Mouse (Mus musculus) CH12.LX (cell line): ENCODE data around the gene Zfp184. TPM values are rescaled to one million over a fixed set of nuclear protein-coding genes. Genes with fewer than 3 reads are reported as not detected.

Experiments used
- DNase-seq: peaks from one replicate; pipeline ENCODE4 v3.0.0-alpha.2; 2013; ENCODE audit errors: extremely low read depth
- H3K27ac ChIP-seq: 2 replicates; pipeline ENCODE4 v1.5.1; 2012; ENCODE audit warnings: low read depth, mild to moderate bottlenecking, control low read depth, moderate library complexity; ENCODE audit not compliant: insufficient read depth
- H3K27me3 ChIP-seq: replicated peaks from 2 replicates; pipeline ENCODE3; 2012; ENCODE audit warnings: inconsistent platforms
- H3K36me3 ChIP-seq, 2 experiments: replicated peaks in 1 of 2; 2 replicates each; pipeline versions ENCODE3 to v1.6.1; 2012; ENCODE audit warnings: inconsistent platforms in 1 of 2, low read length in 1 of 2, mild to moderate bottlenecking in 1 of 2, mixed read lengths in 1 of 2, moderate library complexity in 1 of 2; ENCODE audit not compliant: control insufficient read depth in 1 of 2, insufficient read depth in 1 of 2
- H3K4me1 ChIP-seq, 2 experiments: 2 replicates each; pipeline ENCODE4 v1.6.1; 2012; ENCODE audit warnings: inconsistent platforms in 1 of 2, moderate library complexity in 1 of 2; ENCODE audit not compliant: insufficient read depth in 2 of 2, control insufficient read depth in 1 of 2
- H3K4me2 ChIP-seq: 2 replicates; pipeline ENCODE4 v1.6.1; 2012; ENCODE audit warnings: low read depth, mild to moderate bottlenecking, control low read depth; ENCODE audit not compliant: poor library complexity, insufficient read depth, severe bottlenecking
- H3K4me3 ChIP-seq, 3 experiments: fragments of 150-350 bp in 1 of 3; sonication (generic) in 1 of 3; replicated peaks in 1 of 3; 2 replicates each; pipeline versions ENCODE3 to v1.5.1; 2011 to 2012; ENCODE audit warnings: low read depth in 2 of 3, low read length in 2 of 3, mild to moderate bottlenecking in 2 of 3, moderate library complexity in 2 of 3, control low read depth in 1 of 3, improper control_type of control experiment in 1 of 3, inconsistent platforms in 1 of 3, mixed read lengths in 1 of 3; ENCODE audit not compliant: poor library complexity in 1 of 3
- H3K79me2 ChIP-seq: replicated peaks from 2 replicates; pipeline ENCODE4 v1.6.1; 2012; ENCODE audit warnings: mild to moderate bottlenecking, moderate library complexity; ENCODE audit not compliant: control insufficient read depth, poor library complexity, insufficient read depth, severe bottlenecking; ENCODE audit errors: extremely low read depth
- H3K9ac ChIP-seq: 2 replicates; pipeline ENCODE4 v1.6.1; 2012; ENCODE audit warnings: low read depth, mild to moderate bottlenecking, control low read depth, moderate library complexity; ENCODE audit not compliant: insufficient read depth
- H3K9me3 ChIP-seq: replicated peaks from 2 replicates; pipeline ENCODE3; 2012; ENCODE audit warnings: low read length, inconsistent platforms, mixed read lengths
- BHLHE40 ChIP-seq: IDR thresholded peaks from 2 replicates; pipeline ENCODE4 v1.6.1; 2011; ENCODE audit warnings: mild to moderate bottlenecking, low read depth, low read length, improper control_type of control experiment
- CHD1 ChIP-seq: IDR thresholded peaks from 2 replicates; pipeline ENCODE4 v1.6.1; 2012; ENCODE audit warnings: low read depth, low read length, improper control_type of control experiment, inconsistent platforms
- CHD2 ChIP-seq: IDR thresholded peaks from 2 replicates; pipeline ENCODE4 v1.6.1; 2011; ENCODE audit warnings: low read length, improper control_type of control experiment
- E2F4 ChIP-seq: IDR thresholded peaks from 2 replicates; pipeline ENCODE4 v1.6.1; 2011; ENCODE audit warnings: low read depth, low read length, improper control_type of control experiment; ENCODE audit not compliant: insufficient replicate concordance
- ELF1 ChIP-seq: IDR thresholded peaks from 2 replicates; pipeline ENCODE4 v1.6.1; 2014; ENCODE audit warnings: low read depth, mild to moderate bottlenecking, inconsistent platforms, low read length, improper control_type of control experiment
- EP300 ChIP-seq: IDR thresholded peaks from 2 replicates; pipeline ENCODE4 v1.6.1; 2011; ENCODE audit warnings: low read length, improper control_type of control experiment
- GABPA ChIP-seq: IDR thresholded peaks from 2 replicates; pipeline ENCODE4 v1.6.1; 2012; ENCODE audit warnings: low read depth, low read length, improper control_type of control experiment, inconsistent platforms; ENCODE audit not compliant: insufficient replicate concordance
- HCFC1 ChIP-seq: IDR thresholded peaks from 2 replicates; pipeline ENCODE4 v1.6.1; 2012; ENCODE audit warnings: low read depth, mild to moderate bottlenecking, inconsistent platforms, low read length, improper control_type of control experiment
- IRF4 ChIP-seq: IDR thresholded peaks from 2 replicates; pipeline ENCODE4 v1.6.1; 2014; ENCODE audit warnings: low read depth, mild to moderate bottlenecking, inconsistent platforms, low read length, improper control_type of control experiment
- JUN ChIP-seq: IDR thresholded peaks from 2 replicates; pipeline ENCODE4 v1.6.1; 2011; ENCODE audit warnings: low read depth, mild to moderate bottlenecking, low read length, improper control_type of control experiment, moderate library complexity; ENCODE audit not compliant: insufficient read depth
- JUND ChIP-seq: conservative IDR thresholded peaks from 2 replicates; pipeline ENCODE4 v1.6.1; 2011; ENCODE audit warnings: low read depth, low read length, improper control_type of control experiment
- KAT2A ChIP-seq: IDR thresholded peaks from 2 replicates; pipeline ENCODE4 v1.6.1; 2012; ENCODE audit warnings: low read length, improper control_type of control experiment, inconsistent platforms; ENCODE audit not compliant: insufficient replicate concordance
- MAFK ChIP-seq: IDR thresholded peaks from 2 replicates; pipeline ENCODE4 v1.6.1; 2011; ENCODE audit warnings: low read length, improper control_type of control experiment; ENCODE audit not compliant: insufficient replicate concordance
- MAX ChIP-seq: IDR thresholded peaks from 2 replicates; pipeline ENCODE4 v1.6.1; 2011; ENCODE audit warnings: low read length, improper control_type of control experiment
- MAZ ChIP-seq: IDR thresholded peaks from 2 replicates; pipeline ENCODE4 v1.6.1; 2012; ENCODE audit warnings: low read depth, mild to moderate bottlenecking, inconsistent platforms, low read length, improper control_type of control experiment, moderate library complexity
- MEF2A ChIP-seq: IDR thresholded peaks from 2 replicates; pipeline ENCODE4 v1.6.1; 2014; ENCODE audit warnings: low read depth, mild to moderate bottlenecking, inconsistent platforms, low read length, improper control_type of control experiment, borderline replicate concordance
- MXI1 ChIP-seq: IDR thresholded peaks from 2 replicates; pipeline ENCODE4 v1.6.1; 2011; ENCODE audit warnings: mild to moderate bottlenecking, low read depth, low read length, improper control_type of control experiment
- MYC ChIP-seq: IDR thresholded peaks from 2 replicates; pipeline ENCODE4 v1.6.1; 2011; ENCODE audit warnings: low read depth, mild to moderate bottlenecking, improper control_type of control experiment, low read length
- NELFE ChIP-seq: IDR thresholded peaks from 2 replicates; pipeline ENCODE4 v1.6.1; 2011; ENCODE audit warnings: low read depth, low read length, improper control_type of control experiment
- NRF1 ChIP-seq: IDR thresholded peaks from 2 replicates; pipeline ENCODE4 v1.6.1; 2014; ENCODE audit warnings: low read depth, mild to moderate bottlenecking, inconsistent platforms, low read length, improper control_type of control experiment, moderate library complexity
- PAX5 ChIP-seq: IDR thresholded peaks from 2 replicates; pipeline ENCODE4 v1.6.1; 2012; ENCODE audit warnings: low read length, inconsistent platforms, mixed read lengths
- POLR2A ChIP-seq: IDR thresholded peaks from 2 replicates; pipeline ENCODE4 v1.6.1; 2011; ENCODE audit warnings: low read depth, mild to moderate bottlenecking, improper control_type of control experiment, low read length
- POLR2AphosphoS2 ChIP-seq: IDR thresholded peaks from 2 replicates; pipeline ENCODE4 v1.6.1; 2011; ENCODE audit warnings: low read depth, low read length, improper control_type of control experiment
- RAD21 ChIP-seq: IDR thresholded peaks from 2 replicates; pipeline ENCODE4 v1.6.1; 2011; ENCODE audit warnings: low read depth, mild to moderate bottlenecking, low read length, improper control_type of control experiment, moderate library complexity
- SIN3A ChIP-seq: IDR thresholded peaks from 2 replicates; pipeline ENCODE4 v1.6.1; 2012; ENCODE audit warnings: low read length, improper control_type of control experiment, inconsistent platforms
- TBP ChIP-seq: conservative IDR thresholded peaks from 2 replicates; pipeline ENCODE4 v1.6.1; 2011; ENCODE audit warnings: low read depth, low read length, improper control_type of control experiment
- TCF12 ChIP-seq: IDR thresholded peaks from 2 replicates; pipeline ENCODE4 v1.6.1; 2014; ENCODE audit warnings: low read depth, mild to moderate bottlenecking, inconsistent platforms, low read length, improper control_type of control experiment
- UBTF ChIP-seq: IDR thresholded peaks from 2 replicates; pipeline ENCODE4 v1.6.1; 2012; ENCODE audit warnings: low read depth, mild to moderate bottlenecking, inconsistent platforms, low read length, improper control_type of control experiment, moderate library complexity
- USF1 ChIP-seq: IDR thresholded peaks from 2 replicates; pipeline ENCODE4 v1.6.1; 2014; ENCODE audit warnings: low read depth, mild to moderate bottlenecking, inconsistent platforms, low read length, improper control_type of control experiment
- ZC3H11A ChIP-seq: IDR thresholded peaks from 2 replicates; pipeline ENCODE4 v1.6.1; 2012; ENCODE audit warnings: low read depth, mild to moderate bottlenecking, inconsistent platforms, low read length, improper control_type of control experiment
- ZKSCAN1 ChIP-seq: IDR thresholded peaks from 2 replicates; pipeline ENCODE4 v1.6.1; 2012; ENCODE audit warnings: low read depth, inconsistent platforms, low read length, improper control_type of control experiment, borderline replicate concordance
- ZNF384 ChIP-seq: IDR thresholded peaks from 2 replicates; pipeline ENCODE4 v1.6.1; 2012; ENCODE audit warnings: low read depth, low read length, improper control_type of control experiment, inconsistent platforms
- dilution Hi-C: fragments of 300-500 bp; cut with MboI; formaldehyde crosslinking; loops from 2 replicates; pipeline ENCODE4 v1.14.3; 2020; ENCODE audit warnings: low sequenced_read_pairs; ENCODE audit not compliant: extremely low pct_unique_long_range_greater_than_20kb, extremely low pct_ligation_motif_present
- in situ Hi-C: fragments of 300-500 bp; cut with MboI; formaldehyde crosslinking; loops from 3 replicates; pipeline ENCODE4 v1.14.3; 2019; ENCODE audit warnings: low sequenced_read_pairs, low pct_ligation_motif_present, low pct_unique_long_range_greater_than_20kb, mixed read lengths
- polyA plus RNA-seq: library from polyadenylated mRNA; unstranded; fragments of >175 nt; gene quantifications from 2 replicates; pipeline ENCODE4 v1.2.1, GENCODE M21; 2012; ENCODE audit warnings: low read depth; ENCODE audit not compliant: insufficient read length
- total RNA-seq, 2 experiments: library from RNA; depleted of rRNA; stranded (reverse); fragments of 300-350 nt in 1 of 2; fragments of >200 nt in 1 of 2; gene quantifications; 2 replicates each; pipeline ENCODE4 v1.2.3; 2012 to 2014

The Zfp184 gene
- total and polyA plus RNA-seq, 3 experiments, result 0.79 to 3.1 (median 2.0) TPM

DNA sequence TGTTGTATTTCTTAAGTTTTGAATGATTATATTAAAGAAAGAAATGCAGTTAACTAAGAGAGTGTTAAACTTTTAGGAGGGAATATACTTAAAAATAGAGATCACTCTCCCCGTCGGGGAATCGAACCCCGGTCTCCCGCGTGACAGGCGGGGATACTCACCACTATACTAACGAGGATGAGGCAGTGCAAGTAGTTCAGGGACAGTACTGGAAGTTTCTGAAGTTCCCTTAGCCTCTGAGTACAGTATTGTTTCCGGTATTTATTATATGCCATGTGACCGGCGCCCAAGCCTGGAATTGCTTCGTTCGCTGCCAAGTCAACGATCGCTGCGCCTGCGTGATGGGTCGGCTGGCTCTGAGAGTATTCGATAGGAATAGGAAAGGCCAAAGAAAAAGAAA is 4.7 kb upstream of the Zfp184 start (continued):
- TF ChIP-seq CHD1 (no peak), USF1 (peak; percentile 63; the same call in 1 of the 2 replicates), JUND (no peak), NELFE (no peak), TBP (peak; percentile 100), PAX5 (no peak), NRF1 (peak; percentile 76), E2F4 (peak; percentile 74; the same call in 1 of the 2 replicates), JUN (no peak), POLR2AphosphoS2 (no peak), MAX (0 out of 2 replicates have a peak, but pooled peaks have one; percentile 40), MAZ (no peak), ZC3H11A (no peak), POLR2A (no peak), MEF2A (no peak)

DNA sequence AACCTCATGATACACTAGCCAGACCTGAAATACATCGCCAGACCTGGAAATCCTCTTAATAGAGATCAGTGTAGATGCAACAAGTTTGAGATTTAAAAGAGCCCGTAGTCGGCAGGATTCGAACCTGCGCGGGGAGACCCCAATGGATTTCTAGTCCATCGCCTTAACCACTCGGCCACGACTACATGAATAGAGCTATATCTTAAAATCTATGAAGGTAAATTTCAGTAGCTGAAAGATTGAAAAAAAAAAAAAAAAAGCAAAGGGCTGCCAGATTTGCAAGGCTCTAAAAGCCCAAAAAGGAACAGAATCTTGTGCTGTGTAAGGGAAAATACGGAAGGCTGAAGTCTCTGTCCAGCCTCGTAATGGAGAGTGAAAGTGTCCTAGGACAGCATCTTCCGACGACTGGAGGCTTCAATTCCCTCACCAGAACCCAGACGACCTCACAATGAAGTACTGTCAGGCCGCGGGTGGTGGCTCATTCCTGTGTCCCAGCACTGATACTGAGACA is 4.0 kb upstream of the Zfp184 start:
- peaks cover 3 to 23% of the 10 kb centered on the region in 2 experiments; a peak in 2 of 4 replicates for H3K4me1 ChIP-seq
- peaks cover 5% of the 10 kb centered on the region for H3K9me3 ChIP-seq
- peaks cover 6% of the 10 kb centered on the region for H3K27me3 ChIP-seq
- 0 out of 2 replicates have a peak, but pooled peaks have one; percentile 41 for TF ChIP-seq KAT2A
- no peak for TF ChIP-seq NELFE
- TF ChIP-seq UBTF, result no peak
- peak; percentile 98 for TF ChIP-seq ZNF384
- TF ChIP-seq ZKSCAN1, result no peak
- no peak for TF ChIP-seq BHLHE40
- no peak for TF ChIP-seq GABPA
- TF ChIP-seq TBP, result peak; percentile 99
- no peak for TF ChIP-seq ZC3H11A
- TF ChIP-seq SIN3A, result no peak
- no peak for TF ChIP-seq CHD2
- no peak for TF ChIP-seq POLR2A
- TF ChIP-seq EP300, result no peak
- TF ChIP-seq E2F4, result no peak
- no peak for TF ChIP-seq CHD1
- no peak for TF ChIP-seq USF1
- TF ChIP-seq JUND, result no peak
- no peak for TF ChIP-seq MYC
- no peak for TF ChIP-seq MXI1
- no peak for TF ChIP-seq HCFC1
- TF ChIP-seq NRF1, result no peak
- TF ChIP-seq MAX, result no peak
- TF ChIP-seq RAD21, result no peak
- TF ChIP-seq ELF1, result peak; percentile 88
- no peak for TF ChIP-seq TCF12
- TF ChIP-seq MAZ, result no peak
- TF ChIP-seq IRF4, result no peak
- TF ChIP-seq MAFK, result peak; percentile 94
- no peak for TF ChIP-seq JUN
- no peak for TF ChIP-seq MEF2A
- DNase-seq, result peak; percentile 82
- peak overlapping the region; percentile 26; the same call in 1 of the 2 replicates for H3K4me2 ChIP-seq
- H3K36me3 ChIP-seq, result no peaks in the 10 kb centered on the region
- in situ Hi-C loops, result loop anchor here (25.0 kb wide), 3 partner anchors 229 to 1571 kb away; partner anchors contain the start of genes Hist1h2ai, Hist1h2bl, Hist1h2bm and Hist1h3h
- dilution Hi-C loops, result no loop called here
- no peak overlapping the region for H3K27ac ChIP-seq
- H3K4me3 ChIP-seq, result peak overlapping the region in 2 of 3 experiments; percentile 14 to 54
- H3K79me2 ChIP-seq, result no peaks in the 10 kb centered on the region
- peak overlapping the region; percentile 1; the same call in 1 of the 2 replicates for H3K9ac ChIP-seq
